Mouse (Mus musculus) adipose tissue, adult 10 weeks (tissue): ENCODE data around the gene Gm3286. TPM values are rescaled to one million over a fixed set of nuclear protein-coding genes. Genes with fewer than 3 reads are reported as not detected.

ENCODE experiments used
- polyA plus RNA-seq: library from polyadenylated mRNA; stranded (reverse); fragments of 350-450 nt; fragmentation: Illumina TruSeq; extraction: RNeasy Lipid Tissue Mini Kit (QIAGEN cat#74804); gene quantifications from one replicate; pipeline ENCODE4 v1.2.3, GENCODE M21; 2014; ENCODE audit warnings: low read depth, low replicate concordance

Gm3286 gene
- polyA plus RNA-seq: not detected

DNA sequence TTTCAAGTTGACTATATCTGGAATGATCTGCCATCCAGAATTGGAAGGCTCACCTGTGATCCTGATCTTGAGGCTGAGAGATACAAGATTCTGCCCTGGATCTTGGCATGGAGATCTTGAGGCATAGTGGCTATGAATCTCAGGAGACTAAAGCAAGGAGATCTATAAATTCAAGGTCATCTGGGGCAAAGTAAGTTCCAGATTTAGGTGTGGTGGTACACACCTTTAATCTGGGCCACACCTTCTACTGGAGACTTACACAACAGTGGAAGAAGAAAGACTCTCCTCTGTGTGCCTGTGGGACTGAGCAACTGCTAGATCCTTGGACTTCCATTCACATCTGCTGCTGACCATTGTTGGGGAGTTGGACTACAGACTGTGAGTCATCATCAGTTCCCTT, at the start of gene Gm3286:
Gm3286 (plus strand) TSS at position 301 of the 400 bp plus-strand sequence.

Other genes with a start within 250 kb of the Gm3286 start
- gene Gm10424, start 238.0 kb upstream of the Gm3286 start, polyA plus RNA-seq: not detected
- gene Gm3259, start 204.8 kb upstream of the Gm3286 start, polyA plus RNA-seq: not detected
- gene D5Ertd577e, start 54.0 kb upstream of the Gm3286 start, polyA plus RNA-seq: not detected
- gene Gm7971, start 84.1 kb downstream of the Gm3286 start, polyA plus RNA-seq: not detected
- gene Gm7978, start 225.4 kb downstream of the Gm3286 start, polyA plus RNA-seq: not detected
- gene Gm7982, start 231.3 kb downstream of the Gm3286 start, polyA plus RNA-seq: not detected